Mouse (Mus musculus) embryo, embryonic 10.5 days (tissue): ENCODE results near the gene Bpifa2.
"Not testable (repeated sequence)": the region's sequence is repeated elsewhere in the genome, so short reads cannot be mapped to it uniquely, and the experiment has no call there.

Experiments
- DNase-seq: peaks from one replicate; pipeline ENCODE4 v3.0.0-alpha.2; 2015; ENCODE audit warnings: low spot score

Gene Bpifa2

GRCm38 (mm10) chr2:154007965-154008364 is at the start of gene Bpifa2:
Gene Bpifa2 (plus strand): TSS chr2:154008265.
- no peak for DNase-seq

DNA sequence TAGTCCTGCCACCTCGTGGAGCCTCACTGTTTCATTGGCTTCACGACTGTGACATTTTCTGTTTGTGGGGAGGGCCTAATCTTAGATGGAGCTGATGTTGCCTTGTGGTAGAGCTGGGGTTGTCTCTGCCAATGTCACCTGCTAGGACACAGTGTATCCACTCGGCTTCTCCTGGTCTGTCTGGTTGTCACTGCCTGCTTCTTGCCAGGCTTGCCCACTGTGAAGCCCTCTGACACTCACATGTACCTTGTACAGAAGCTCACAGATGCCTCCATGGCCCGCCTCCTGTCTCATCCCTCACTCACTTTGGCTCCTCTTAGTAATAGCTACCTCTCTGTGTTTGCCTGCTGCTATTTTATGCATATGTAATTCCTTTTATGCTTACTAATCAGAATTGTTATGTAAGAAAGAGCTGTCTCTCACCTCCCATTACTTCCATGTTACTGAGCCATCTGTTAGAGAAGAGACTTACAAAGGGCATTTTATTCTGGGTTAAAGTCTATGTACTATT is 45.2 kb upstream of the Bpifa2 start:
- no peak for DNase-seq

DNA sequence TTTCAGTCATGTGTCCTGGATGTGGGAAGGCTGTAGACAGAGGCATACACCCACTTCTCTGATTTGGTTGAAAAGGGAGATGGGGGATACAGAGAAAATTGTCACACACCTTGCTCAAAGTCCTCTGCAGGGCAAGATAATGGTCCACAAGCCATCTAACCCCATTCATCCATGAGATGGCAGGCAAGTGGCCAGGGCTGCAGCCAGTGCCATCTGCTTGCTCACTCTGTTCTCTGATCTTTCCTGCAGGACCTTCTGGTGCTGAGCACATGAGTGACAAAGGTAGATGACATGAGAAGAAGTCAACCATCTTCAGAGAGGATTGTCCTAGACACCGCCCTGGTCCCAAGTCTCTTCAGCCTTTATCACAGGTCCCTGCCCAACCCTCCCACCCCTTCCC is 44.7 kb upstream of the Bpifa2 start:
- no peak for DNase-seq

DNA sequence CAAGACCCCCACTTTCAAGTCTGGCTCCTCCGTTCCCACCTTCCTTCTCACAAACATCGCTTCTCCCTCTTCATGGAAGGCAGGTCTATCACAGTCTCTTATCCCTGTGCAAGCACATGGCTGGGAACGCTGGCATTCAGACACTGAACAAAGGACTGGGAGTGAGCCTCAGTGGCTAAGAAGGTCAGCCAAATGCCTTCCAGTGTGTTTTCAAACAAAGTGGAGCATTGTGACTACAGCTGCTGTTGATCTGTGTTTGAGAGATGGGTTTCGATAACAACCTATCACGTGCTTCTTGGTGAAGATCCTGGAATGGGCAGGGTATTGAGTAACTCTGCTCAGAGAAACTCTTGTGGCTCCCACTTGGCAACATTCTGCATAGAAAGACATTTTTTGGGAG is 37.8 kb upstream of the Bpifa2 start:
- peak; percentile 7 for DNase-seq

DNA sequence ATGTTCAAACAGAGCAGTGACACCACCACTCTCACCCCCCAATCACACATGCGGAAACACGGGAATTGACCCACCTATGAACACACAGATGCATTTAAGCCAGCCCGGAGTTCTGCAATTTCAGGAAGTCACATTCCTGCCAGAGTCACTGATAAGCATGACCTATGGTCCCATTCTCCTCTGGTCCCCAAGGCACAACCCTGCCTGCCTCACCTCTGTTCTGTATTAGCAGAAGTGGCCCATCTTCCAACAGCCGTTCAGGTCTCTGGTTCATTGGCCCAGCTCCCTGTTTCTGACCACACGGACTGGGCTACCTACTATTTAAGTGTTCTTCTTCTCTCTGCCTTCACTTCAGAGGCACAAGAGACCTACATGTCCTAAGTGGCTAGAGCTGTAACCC is 33.5 kb upstream of the Bpifa2 start, which contains the start of gene Bpifa6:
Bpifa6 (plus strand) TSS at position 364 of the 400 bp plus-strand sequence.
- DNase-seq: no peak

- DNase-seq: peak; percentile 89
Observed at GRCm38 (mm10) chr2:153995770-153996169, 12.3 kb upstream of the Bpifa2 start.

DNA sequence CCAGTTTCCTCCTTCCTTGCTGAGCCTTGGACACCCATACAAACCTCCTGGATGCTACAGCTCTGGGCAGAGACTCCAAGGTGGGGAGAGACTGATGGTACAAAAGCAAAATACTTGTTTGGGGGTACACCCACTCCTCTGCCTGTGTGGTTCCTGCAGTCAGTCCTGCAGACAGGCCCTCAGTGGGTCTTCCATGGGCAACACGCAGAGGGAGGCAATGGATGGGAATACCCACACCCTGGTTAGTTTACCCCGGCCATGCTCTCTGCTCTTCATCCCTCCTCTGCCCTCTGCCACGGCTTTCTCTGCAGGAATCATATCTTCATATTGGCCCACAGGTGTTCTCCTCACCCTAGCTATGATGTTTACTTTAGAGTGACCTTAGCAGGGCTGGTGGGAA is 7.6 kb upstream of the Bpifa2 start:
- DNase-seq: no peak

GRCm38 (mm10) chr2:154001056-154001455 is 7.0 kb upstream of the Bpifa2 start:
- DNase-seq: no peak

GRCm38 (mm10) chr2:154004456-154004855 is 3.6 kb upstream of the Bpifa2 start:
- DNase-seq: no peak

DNA sequence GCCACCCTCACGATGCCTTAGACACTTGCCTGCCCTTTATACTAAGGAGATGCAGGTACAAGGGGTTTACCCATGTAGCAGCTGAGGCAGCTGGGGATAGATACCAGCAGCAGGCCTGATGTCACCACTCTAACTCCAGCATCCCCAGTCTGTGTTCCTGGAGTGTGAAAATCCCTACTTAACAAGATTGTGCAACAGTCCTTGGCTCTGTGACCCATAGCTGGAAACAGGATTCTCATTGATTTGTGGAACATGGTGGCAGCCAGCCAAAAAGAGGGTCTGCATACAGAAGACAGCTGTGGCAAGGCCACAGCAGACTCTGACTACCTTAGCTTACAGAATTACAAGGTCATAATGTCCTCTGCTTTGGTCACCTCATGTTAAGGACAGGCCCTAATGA is 3.0 kb upstream of the Bpifa2 start:
- DNase-seq: no peak

DNA sequence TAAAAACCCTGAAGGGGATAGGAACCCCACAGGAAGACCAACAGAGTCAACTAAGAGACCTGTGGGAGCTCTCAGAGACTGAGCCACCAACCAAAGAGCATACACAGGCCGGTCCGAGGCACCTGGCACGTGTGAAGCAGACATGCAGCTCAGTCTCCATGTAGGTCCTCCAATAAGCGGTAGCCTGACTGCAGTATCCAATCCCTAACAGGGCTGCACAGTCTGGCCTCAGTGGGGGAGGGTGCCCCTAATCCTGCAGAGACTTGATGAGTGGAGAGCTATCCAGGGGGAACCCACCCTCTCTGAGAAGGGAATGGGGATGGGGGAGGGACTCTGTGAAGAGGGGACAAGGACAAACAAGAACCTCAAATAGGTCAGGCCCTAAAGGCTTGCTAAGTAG is 2.3 kb upstream of the Bpifa2 start:
- no peak for DNase-seq

DNA sequence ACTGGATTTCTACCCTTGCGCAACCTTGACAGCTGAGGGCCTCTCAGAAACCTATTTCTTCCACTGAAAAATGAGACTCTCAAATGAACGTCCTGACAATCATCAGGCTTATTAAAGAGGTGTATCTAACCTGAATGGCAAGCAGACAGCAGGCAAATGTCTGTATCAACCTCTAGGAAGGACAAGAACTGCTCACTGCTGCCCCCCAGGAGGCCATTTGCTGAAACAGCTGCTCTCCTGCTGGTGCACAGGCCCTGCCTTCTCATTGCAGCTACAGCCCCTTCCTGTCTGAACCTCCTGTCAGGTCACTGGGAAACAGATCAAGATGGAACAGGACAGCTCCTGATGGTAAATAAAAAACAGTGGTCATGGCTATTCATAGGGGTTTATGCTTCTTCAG is 1.7 kb upstream of the Bpifa2 start:
- DNase-seq: peak; percentile 8

DNA sequence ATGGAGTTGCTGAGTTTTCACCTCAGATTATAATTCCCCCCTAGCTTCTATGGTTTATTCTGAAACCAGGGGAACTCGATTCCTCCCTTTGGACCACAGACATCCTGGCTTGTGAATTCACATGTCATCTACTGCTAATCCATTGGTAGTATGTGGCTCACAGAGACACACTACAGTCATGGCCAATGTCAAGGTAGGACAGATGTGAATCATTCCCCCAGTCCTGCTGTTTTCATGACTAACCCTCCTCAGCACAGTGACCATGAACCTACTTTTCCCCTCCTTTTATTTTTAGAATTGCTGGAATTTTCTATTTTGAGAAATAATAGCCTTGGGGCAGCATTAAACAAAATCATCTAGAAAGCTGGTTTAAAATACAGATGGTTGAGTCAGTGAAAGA is 684 bp upstream of the Bpifa2 start:
- DNase-seq: no peak

DNA sequence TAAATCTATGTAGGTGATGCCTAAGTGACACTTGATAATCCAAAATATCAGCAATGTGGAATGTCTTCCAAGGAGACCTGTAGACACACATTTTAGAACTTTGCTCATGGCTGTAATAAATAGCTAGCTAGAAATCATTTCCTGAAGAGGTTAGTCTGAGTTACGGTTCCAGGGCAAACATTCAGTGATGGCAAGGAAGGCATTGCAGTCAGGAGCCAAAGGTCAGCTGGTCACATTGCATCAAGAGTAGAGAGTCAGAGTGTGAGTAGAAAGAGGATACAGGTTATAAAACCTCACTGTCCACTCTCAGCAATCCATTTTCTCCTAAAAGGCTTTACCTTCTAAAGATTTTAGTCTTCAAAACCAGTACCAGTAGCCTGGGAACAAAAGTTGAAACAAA is 9.9 kb downstream of the Bpifa2 start:
- DNase-seq: no peak

DNA sequence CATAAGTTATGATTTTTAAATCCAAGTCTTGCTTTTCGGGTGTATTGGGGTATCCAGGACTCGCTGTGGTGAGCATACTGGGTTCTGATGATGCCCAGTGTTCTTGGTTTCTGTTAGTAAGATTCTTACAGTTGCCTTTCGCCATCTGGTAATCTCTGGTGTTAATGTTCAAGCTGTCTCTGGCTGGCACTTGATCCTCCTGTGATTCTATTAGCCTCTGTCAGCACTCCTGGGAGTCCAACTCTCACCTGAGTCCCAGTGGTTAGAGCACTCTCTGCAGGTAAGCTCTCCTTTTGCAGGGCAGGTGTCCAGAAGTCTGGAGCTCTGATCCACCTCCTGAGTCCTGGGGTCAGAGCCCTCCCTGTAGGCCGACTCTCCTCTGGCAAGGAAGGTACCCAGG is 16.6 kb downstream of the Bpifa2 start:
- DNase-seq: not testable (repeated sequence)

- peak; percentile 47 for DNase-seq
Observed at GRCm38 (mm10) chr2:154038932-154039331, 30.9 kb downstream of the Bpifa2 start.

DNA sequence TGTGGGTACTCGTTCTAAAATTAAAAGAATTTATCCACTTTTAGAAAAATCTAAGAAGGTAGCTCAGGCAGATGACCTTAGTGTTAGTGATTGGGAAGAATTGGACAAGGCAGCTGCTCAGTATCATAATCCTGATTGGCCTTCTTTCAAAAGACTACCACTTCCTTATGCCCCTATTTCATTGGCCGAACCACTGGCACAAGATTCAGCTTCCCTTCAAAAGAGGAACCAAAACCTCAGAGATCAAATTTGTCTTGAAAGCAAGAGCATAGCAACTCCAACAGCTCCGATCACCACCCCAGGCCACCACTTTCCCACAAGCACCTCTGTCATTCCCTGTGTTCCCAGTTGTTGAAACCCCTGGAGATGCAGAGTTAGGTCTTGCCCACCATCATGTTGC is 36.7 kb downstream of the Bpifa2 start:
- DNase-seq: no peak

GRCm38 (mm10) chr2:154058690-154059089 is 50.6 kb downstream of the Bpifa2 start:
- no peak for DNase-seq
